Mouse (Mus musculus): ENCODE data around the gene Spock1. TPM values are rescaled to one million over a fixed set of nuclear protein-coding genes. Genes with fewer than 3 reads are reported as not detected.

Gene Spock1
- polyA plus RNA-seq, 1 experiment from 2014 or later = 97.3 TPM

- no peak overlapping the region for H3K4me2 ChIP-seq
- H3K9ac ChIP-seq = no peak overlapping the region
- H3K27me3 ChIP-seq = no peaks in the 10 kb centered on the region
- H3K36me3 ChIP-seq = no peaks in the 10 kb centered on the region
- peaks cover 22% of the 10 kb centered on the region for H3K4me1 ChIP-seq (replicated peaks)
- no peak overlapping the region for H3K4me3 ChIP-seq
- H3K9me3 ChIP-seq = no peaks in the 10 kb centered on the region
- 82% methylated on average over 12 of the region's 12 CpGs for WGBS
- ATAC-seq (ENCODE audit: low FRiP score, low read depth) = no peak
- no peak overlapping the region for H3K27ac ChIP-seq (replicated peaks)
Measured at GRCm38 (mm10) chr13:57793643-57794240, 114.4 kb downstream of the Spock1 start.

- Histone ChIP-seq H3K4me3 (no peak overlapping the region), H3K27me3 (no peaks in the 10 kb centered on the region), H3K27ac (replicated peaks) (no peak overlapping the region), H3K4me1 (replicated peaks) (peaks cover 26% of the 10 kb centered on the region), H3K36me3 (no peaks in the 10 kb centered on the region), H3K4me2 (no peak overlapping the region), H3K9me3 (no peaks in the 10 kb centered on the region), H3K9ac (no peak overlapping the region)
- WGBS = 22% methylated on average over 5 of the region's 5 CpGs
- ATAC-seq (ENCODE audit: low FRiP score, low read depth) = no peak
Measured at GRCm38 (mm10) chr13:57789796-57790195, 118.3 kb downstream of the Spock1 start.

- no peaks in the 10 kb centered on the region for H3K36me3 ChIP-seq
- ATAC-seq (ENCODE audit: low FRiP score, low read depth) = no peak
- H3K9me3 ChIP-seq = no peaks in the 10 kb centered on the region
- H3K4me1 ChIP-seq (replicated peaks) = peaks cover 26% of the 10 kb centered on the region
- no peak overlapping the region for H3K27ac ChIP-seq (replicated peaks)
- H3K4me3 ChIP-seq = no peak overlapping the region
- no peaks in the 10 kb centered on the region for H3K27me3 ChIP-seq
- 97% methylated on average over 4 of the region's 4 CpGs for WGBS
- H3K9ac ChIP-seq = no peak overlapping the region
- no peak overlapping the region for H3K4me2 ChIP-seq
Measured at GRCm38 (mm10) chr13:57788299-57788698, 119.8 kb downstream of the Spock1 start.

DNA sequence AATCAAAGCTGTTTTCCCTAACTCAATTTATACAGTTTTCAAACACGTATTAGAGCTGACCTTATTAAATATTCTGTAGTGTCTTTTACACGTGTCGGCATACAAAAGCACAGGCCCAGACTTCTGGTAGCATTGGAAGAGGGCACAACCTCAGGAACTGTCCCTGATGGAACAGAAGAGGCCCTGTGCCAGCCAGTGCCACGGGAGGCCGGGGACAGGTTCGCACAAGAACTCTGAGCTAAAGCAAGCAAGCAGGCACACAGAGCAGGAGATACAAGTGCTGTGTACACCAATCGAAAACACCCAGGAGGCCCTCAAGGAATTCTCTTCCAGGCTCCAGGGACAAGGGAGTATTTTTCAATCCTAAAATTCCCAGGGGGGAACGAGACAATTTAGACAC lies 121.9 kb downstream of the Spock1 start:
- no peak overlapping the region for H3K4me3 ChIP-seq
- peaks cover 36% of the 10 kb centered on the region for H3K4me1 ChIP-seq (replicated peaks)
- no peak overlapping the region for H3K9ac ChIP-seq
- no peak overlapping the region for H3K27ac ChIP-seq (replicated peaks)
- ATAC-seq (ENCODE audit: low FRiP score, low read depth) = no peak
- 76% methylated on average over 8 of the region's 8 CpGs for WGBS
- H3K4me2 ChIP-seq = no peak overlapping the region
- no peaks in the 10 kb centered on the region for H3K36me3 ChIP-seq
- H3K9me3 ChIP-seq = no peaks in the 10 kb centered on the region
- no peaks in the 10 kb centered on the region for H3K27me3 ChIP-seq

- no peak for ATAC-seq (ENCODE audit: low FRiP score, low read depth)
- 75% methylated on average over 12 of the region's 12 CpGs for WGBS
- Histone ChIP-seq H3K9ac (no peak overlapping the region), H3K9me3 (no peaks in the 10 kb centered on the region), H3K27ac (replicated peaks) (no peak overlapping the region; the same call in 1 of the 2 replicates), H3K4me3 (no peak overlapping the region), H3K4me1 (replicated peaks) (peaks cover 17% of the 10 kb centered on the region), H3K27me3 (no peaks in the 10 kb centered on the region), H3K36me3 (no peaks in the 10 kb centered on the region), H3K4me2 (no peak overlapping the region)
Measured at GRCm38 (mm10) chr13:57782975-57783374, 125.2 kb downstream of the Spock1 start.

DNA sequence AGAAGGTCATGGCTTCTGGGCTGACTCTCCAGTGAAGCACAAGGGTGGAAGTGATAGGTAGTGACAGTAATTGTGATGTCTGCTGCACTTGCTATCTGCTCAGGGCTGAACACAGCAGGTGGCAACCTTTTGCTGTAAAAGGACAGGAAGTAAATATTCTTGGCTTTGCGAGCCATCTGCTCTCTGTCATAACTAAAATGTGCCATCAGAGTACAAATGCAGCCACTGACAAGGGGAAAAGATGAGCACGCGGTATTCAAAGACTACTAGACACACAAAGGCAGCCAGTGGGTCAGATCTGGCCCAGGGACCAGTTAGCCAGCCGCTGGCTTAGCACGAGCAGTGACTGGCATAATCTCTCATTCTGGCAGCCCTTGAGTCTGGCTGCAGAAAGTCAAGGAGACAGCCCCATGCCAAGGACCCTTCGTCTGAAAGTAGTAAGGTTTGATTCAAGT lies 126.0 kb downstream of the Spock1 start:
- Histone ChIP-seq H3K4me3 (no peak overlapping the region), H3K4me2 (no peak overlapping the region), H3K27me3 (no peaks in the 10 kb centered on the region), H3K9ac (no peak overlapping the region), H3K27ac (replicated peaks) (no peak overlapping the region), H3K36me3 (no peaks in the 10 kb centered on the region), H3K9me3 (no peaks in the 10 kb centered on the region), H3K4me1 (replicated peaks) (peaks cover 15% of the 10 kb centered on the region)
- WGBS = 62% methylated on average over 6 of the region's 6 CpGs
- ATAC-seq (ENCODE audit: low FRiP score, low read depth) = peak; percentile 27; the same call in 1 of the 2 replicates

- Histone ChIP-seq H3K9me3 (no peaks in the 10 kb centered on the region), H3K9ac (no peak overlapping the region), H3K36me3 (no peaks in the 10 kb centered on the region), H3K27ac (replicated peaks) (no peak overlapping the region), H3K4me2 (no peak overlapping the region), H3K4me3 (no peak overlapping the region), H3K4me1 (replicated peaks) (peaks cover 15% of the 10 kb centered on the region), H3K27me3 (no peaks in the 10 kb centered on the region)
- 76% methylated on average over 4 of the region's 4 CpGs for WGBS
- ATAC-seq (ENCODE audit: low FRiP score, low read depth) = no peak
Measured at GRCm38 (mm10) chr13:57779146-57779545, 129.0 kb downstream of the Spock1 start.

DNA sequence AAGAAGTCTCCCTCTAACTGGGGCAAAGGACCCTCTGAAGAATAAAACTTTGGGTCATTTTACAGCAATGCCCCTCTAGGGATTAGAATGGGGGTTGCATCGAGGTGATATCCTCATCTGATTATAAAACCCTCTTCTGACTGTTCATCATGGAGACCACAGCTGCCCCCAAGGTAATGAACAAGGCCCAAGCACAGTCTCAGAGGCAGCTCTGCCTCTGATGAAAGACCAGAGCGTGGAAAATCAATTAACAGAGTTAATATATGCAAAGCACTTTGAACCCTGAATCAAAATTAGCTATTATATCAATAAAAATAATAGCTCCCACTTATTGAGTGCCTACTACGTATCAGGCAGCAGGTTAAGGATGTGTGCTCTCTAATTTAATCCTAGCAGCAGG lies 129.6 kb downstream of the Spock1 start:
- no peaks in the 10 kb centered on the region for H3K9me3 ChIP-seq
- WGBS = 32% methylated on average over 3 of the region's 3 CpGs
- no peak overlapping the region for H3K27ac ChIP-seq (replicated peaks)
- ATAC-seq (ENCODE audit: low FRiP score, low read depth) = no peak
- H3K27me3 ChIP-seq = no peaks in the 10 kb centered on the region
- H3K36me3 ChIP-seq = no peaks in the 10 kb centered on the region
- no peak overlapping the region for H3K4me2 ChIP-seq
- peaks cover 15% of the 10 kb centered on the region for H3K4me1 ChIP-seq (replicated peaks)
- no peak overlapping the region for H3K9ac ChIP-seq
- no peak overlapping the region for H3K4me3 ChIP-seq

- 0 out of 2 replicates have a peak, but pooled peaks cover 3% of the 10 kb centered on the region for H3K9me3 ChIP-seq
- no peaks in the 10 kb centered on the region for H3K36me3 ChIP-seq
- no peaks in the 10 kb centered on the region for H3K4me1 ChIP-seq (replicated peaks)
- no peak overlapping the region for H3K4me3 ChIP-seq
- H3K9ac ChIP-seq = no peak overlapping the region
- no peak overlapping the region for H3K4me2 ChIP-seq
- no peaks in the 10 kb centered on the region for H3K27me3 ChIP-seq
- no peak for ATAC-seq (ENCODE audit: low FRiP score, low read depth)
- no peak overlapping the region for H3K27ac ChIP-seq (replicated peaks)
- 82% methylated on average over 6 of the region's 6 CpGs for WGBS
Measured at GRCm38 (mm10) chr13:57771998-57772397, 136.1 kb downstream of the Spock1 start.

GRCm38 (mm10) chr13:57766721-57767120 lies 141.4 kb downstream of the Spock1 start:
- Histone ChIP-seq H3K27me3 (no peaks in the 10 kb centered on the region), H3K4me1 (replicated peaks) (no peaks in the 10 kb centered on the region), H3K4me3 (no peak overlapping the region), H3K4me2 (no peak overlapping the region), H3K27ac (replicated peaks) (no peak overlapping the region), H3K9ac (no peak overlapping the region), H3K9me3 (0 out of 2 replicates have a peak, but pooled peaks cover 7% of the 10 kb centered on the region), H3K36me3 (no peaks in the 10 kb centered on the region)
- WGBS = 69% methylated on average over 3 of the region's 3 CpGs
- no peak for ATAC-seq (ENCODE audit: low FRiP score, low read depth)

DNA sequence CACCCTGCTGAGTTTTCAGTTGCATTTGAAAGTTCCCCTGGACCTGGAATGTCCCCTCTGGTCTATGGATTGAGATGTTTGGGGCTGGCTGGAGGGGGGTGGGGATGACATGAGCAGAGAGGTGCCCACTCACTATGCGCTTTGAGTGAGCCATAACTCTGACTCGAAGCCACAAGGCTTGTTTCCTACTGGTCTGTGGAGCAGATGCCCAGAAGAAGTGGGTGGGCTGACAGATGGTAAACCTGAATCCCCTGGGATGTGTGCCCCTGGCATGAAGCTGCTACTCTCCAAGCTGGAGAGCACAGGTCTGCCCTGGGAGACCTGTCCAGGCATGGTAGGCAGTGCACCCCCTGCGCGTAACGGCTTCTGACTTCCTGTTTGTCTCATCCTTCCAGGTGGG lies 147.0 kb downstream of the Spock1 start:
- peaks cover 6% of the 10 kb centered on the region for H3K4me1 ChIP-seq (replicated peaks)

GRCm38 (mm10) chr13:57760618-57761017 lies 147.5 kb downstream of the Spock1 start:
- 92% methylated on average over 3 of the region's 3 CpGs for WGBS
- no peaks in the 10 kb centered on the region for H3K27me3 ChIP-seq
- no peaks in the 10 kb centered on the region for H3K9me3 ChIP-seq
- no peaks in the 10 kb centered on the region for H3K36me3 ChIP-seq
- H3K9ac ChIP-seq = no peak overlapping the region
- H3K27ac ChIP-seq (replicated peaks) = no peak overlapping the region
- no peak for ATAC-seq (ENCODE audit: low FRiP score, low read depth)
- peaks cover 6% of the 10 kb centered on the region for H3K4me1 ChIP-seq (replicated peaks)
- no peak overlapping the region for H3K4me2 ChIP-seq
- no peak overlapping the region for H3K4me3 ChIP-seq

More for the DNA sequence above, 147.0 kb downstream of the Spock1 start:
- Histone ChIP-seq H3K27ac (replicated peaks) (no peak overlapping the region), H3K4me2 (no peak overlapping the region), H3K27me3 (no peaks in the 10 kb centered on the region), H3K9me3 (no peaks in the 10 kb centered on the region), H3K36me3 (no peaks in the 10 kb centered on the region), H3K4me3 (no peak overlapping the region), H3K9ac (no peak overlapping the region)
- no peak for ATAC-seq (ENCODE audit: low FRiP score, low read depth)
- WGBS = 88% methylated on average over 5 of the region's 5 CpGs

- 0 out of 2 replicates have a peak, but pooled peaks have one; percentile 38 for ATAC-seq (ENCODE audit: low FRiP score, low read depth)
- Histone ChIP-seq H3K4me2 (no peak overlapping the region), H3K4me1 (replicated peaks) (peaks cover 6% of the 10 kb centered on the region), H3K36me3 (no peaks in the 10 kb centered on the region), H3K27ac (replicated peaks) (0 out of 2 replicates have a peak overlapping the region, but pooled peaks have one; percentile 16), H3K9me3 (no peaks in the 10 kb centered on the region), H3K4me3 (no peak overlapping the region), H3K9ac (no peak overlapping the region), H3K27me3 (no peaks in the 10 kb centered on the region)
- 38% methylated on average over 3 of the region's 3 CpGs for WGBS
Measured at GRCm38 (mm10) chr13:57756316-57756715, 151.8 kb downstream of the Spock1 start.

All from hindbrain, embryonic 15.5 days (tissue).